Mouse (Mus musculus): ENCODE data around the gene Pard3. TPM values are rescaled to one million over a fixed set of nuclear protein-coding genes. Genes with fewer than 3 reads are reported as not detected.

The Pard3 gene
- polyA plus RNA-seq, 3 experiments from 2014 or later: not detected

- ATAC-seq: no peak
These were observed 23.7 kb downstream of the Pard3 start for GRCm38 (mm10) chr8:127087434-127087833.

- no peak for ATAC-seq
These were observed 24.7 kb downstream of the Pard3 start for GRCm38 (mm10) chr8:127088372-127088771.

- no peak for ATAC-seq
These were observed 25.3 kb downstream of the Pard3 start for GRCm38 (mm10) chr8:127089021-127089420.

GRCm38 (mm10) chr8:127090435-127090834, 26.7 kb downstream of the Pard3 start:
- ATAC-seq: no peak

- no peak for ATAC-seq
These were observed 28.2 kb downstream of the Pard3 start for GRCm38 (mm10) chr8:127091936-127092335.

DNA sequence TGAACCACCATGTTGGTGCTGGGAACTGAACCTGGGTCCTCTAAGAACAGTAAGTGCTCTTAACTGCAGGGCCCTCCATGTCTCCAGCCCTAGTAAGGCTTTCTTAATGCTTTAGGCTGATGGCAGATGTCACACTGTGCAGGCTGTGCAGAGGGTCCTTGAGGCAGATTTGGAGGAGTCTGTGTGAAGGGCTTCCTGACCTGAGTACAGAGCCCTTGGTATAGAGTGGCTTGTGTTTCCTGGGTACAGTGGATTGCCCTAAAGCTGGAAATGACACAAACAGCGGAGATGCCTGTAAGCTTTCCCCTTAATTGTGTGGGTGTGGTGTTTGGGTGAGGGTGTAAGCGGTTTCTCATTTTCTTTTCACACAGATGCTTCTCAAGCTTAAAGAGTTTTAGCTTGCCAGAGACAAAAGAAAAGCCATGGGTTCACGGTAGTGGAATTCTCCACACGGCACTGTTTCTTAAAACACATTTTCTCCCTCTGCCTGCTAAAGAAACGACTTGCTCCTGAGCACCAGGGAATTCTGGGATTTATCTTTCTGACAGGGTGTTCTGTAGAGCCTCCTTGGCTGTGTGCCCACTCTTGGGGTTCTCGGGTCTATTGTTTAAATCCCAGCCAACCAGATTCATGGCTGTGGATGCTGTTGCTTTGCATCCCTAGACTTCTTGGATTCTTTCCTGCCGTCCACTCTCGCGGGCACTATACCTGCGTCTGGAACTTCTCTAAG, 28.9 kb downstream of the Pard3 start:
- no peak for ATAC-seq

DNA sequence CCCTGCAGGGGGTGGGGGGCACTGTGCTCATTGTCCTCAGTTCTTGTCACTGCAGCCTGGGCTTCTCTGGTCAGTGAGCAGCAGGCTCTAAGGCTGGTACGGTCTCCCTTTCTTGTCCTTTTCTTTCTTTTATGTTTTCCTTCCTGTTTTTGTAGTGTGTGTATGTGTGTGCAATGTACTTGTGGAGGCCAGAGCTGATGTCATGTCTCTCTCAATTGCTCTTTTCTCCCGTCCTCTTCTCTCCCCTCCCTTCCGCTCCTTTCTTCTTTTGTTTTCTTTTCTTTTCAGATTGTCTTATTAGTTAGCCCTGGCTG, 29.4 kb downstream of the Pard3 start:
- ATAC-seq: no peak

DNA sequence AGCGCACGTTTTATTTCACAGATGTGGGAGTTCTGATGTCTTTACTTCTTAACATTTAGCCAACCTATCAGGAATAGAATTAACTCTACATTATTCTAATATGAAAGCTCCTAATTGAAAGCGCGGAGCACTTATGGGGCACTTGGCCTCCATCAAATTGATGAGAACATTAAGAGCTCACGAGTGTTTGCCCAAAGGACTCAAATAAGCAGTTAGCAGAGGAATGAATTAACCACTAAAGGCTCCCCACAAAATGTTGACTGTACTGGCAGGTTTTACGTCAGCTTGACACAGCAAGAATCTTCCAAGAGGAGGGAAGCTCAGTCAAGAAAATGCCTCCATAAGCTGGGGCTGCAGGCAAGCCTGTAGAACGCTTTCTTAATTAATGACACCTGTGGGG, 32.1 kb downstream of the Pard3 start:
- ATAC-seq: no peak

- ATAC-seq: no peak
These were observed 35.9 kb downstream of the Pard3 start for GRCm38 (mm10) chr8:127099439-127100090.

DNA sequence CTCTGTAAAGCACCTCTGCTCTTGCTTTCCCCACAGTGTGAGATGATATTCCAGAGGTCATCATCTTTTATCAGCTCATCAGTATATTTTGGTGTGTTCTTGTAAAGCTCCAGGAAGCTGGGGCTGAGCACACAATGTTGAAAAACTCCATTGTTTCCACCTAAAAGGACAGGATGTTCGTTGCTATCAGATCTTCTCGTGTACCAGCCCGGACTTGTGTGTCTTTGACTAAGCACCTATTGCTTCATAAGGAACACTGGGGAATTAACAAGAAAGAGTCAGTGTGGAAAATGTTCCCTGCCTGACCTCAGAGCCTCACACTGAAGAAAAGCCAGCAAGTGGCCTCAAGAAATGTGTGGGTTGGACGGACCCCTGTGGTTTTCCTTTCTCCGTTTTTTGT, 39.6 kb downstream of the Pard3 start:
- no peak for ATAC-seq

DNA sequence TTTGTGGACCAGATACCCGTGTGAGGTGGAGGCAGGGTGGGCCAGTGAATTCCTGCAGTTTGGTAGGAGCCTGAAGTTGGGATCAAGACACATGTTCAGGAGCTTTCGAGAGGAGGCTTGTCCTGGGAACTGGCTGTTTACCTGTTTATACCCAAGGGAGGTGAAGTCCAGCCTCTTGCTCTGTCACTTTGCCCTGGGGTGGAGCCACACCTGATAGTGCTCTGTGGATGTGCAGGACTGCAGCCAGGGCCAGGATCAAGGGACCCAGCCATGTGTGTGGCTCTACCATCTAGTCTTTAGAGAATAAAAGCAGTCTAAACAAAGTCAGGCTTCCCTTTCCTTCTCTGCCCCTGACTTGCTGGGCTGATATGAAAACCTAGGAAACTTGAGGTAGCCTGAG, 40.9 kb downstream of the Pard3 start:
- ATAC-seq: no peak

DNA sequence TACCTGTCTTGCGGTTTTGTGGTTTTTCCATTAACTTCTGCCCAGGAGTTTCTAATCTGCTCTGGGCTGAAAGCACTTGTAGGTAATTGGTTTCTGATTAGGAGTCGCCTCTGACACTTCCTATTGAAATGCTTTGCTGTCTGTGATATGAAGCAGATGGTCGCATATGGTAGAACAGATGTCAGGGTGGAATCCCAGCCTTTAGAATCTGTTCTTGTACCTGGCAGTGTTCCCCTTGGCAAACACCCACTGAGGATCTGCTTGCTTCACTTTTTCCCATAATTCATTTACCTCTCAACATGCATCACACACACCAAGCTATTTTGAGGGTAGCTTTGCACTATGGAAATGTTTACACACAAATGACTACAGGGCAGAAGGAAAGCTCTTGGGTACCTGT, 44.2 kb downstream of the Pard3 start:
- ATAC-seq: no peak

DNA sequence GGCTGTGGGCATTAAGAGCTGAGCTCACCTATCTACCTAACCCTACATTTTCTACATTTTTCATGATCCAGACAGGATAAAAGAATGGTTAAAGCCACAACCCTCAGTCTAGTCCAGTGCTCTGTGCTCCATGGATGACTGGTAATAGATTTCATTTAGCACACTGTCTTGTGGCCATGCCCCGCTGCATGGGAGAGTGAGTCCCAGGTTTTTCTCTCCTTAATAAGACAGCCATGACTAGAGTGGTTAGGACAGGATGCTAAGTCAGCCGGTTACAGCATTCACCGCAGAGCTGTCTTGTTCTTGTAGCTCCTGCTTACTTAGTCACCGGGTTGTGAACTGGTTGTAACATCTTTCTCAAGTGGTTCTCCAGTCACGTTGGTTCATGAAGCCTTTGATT, 49.5 kb downstream of the Pard3 start:
- ATAC-seq: no peak

DNA sequence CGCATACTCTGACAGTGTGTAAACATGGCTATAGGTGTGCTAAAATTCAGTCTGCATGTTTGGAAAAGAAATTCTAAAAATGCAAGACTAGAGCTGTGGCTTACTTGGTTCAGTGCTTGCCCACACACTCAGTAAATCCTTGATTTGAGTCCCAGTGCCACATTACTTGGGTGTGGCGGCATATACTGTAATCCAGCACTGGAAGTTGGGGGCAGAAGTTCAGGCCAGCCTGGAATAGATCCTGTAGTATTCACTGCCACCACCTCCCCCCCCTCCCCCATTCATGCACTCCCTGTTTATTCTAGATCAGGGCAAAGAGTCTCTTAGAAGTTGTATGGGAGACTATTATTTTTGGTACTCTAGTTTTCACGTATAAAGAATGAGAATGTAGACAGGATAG, 52.1 kb downstream of the Pard3 start:
- ATAC-seq: no peak

DNA sequence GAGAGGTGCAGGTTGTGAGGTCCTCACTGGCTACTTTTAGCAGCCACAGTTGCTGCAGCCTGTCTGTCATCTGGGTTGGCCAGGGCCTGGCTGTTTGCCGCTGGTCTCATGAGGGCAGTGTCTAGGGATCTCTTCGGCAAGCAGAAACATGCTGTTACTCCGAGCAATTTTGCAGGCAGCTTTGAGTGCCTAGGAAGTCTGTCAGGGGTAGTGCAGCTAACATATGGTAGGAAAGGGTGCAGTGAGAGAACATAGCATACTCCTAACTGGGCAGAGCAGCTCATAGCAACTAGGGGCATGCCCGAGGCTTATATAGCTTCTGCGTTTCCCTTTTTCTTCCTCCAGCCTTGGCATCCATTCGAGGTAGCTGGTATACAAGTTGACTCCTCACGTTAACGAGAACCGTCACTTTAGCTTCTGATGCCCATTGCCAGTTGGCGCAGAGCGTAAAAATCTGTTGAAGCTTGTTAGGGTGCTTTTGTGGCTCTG, 54.7 kb downstream of the Pard3 start:
- no peak for ATAC-seq

DNA sequence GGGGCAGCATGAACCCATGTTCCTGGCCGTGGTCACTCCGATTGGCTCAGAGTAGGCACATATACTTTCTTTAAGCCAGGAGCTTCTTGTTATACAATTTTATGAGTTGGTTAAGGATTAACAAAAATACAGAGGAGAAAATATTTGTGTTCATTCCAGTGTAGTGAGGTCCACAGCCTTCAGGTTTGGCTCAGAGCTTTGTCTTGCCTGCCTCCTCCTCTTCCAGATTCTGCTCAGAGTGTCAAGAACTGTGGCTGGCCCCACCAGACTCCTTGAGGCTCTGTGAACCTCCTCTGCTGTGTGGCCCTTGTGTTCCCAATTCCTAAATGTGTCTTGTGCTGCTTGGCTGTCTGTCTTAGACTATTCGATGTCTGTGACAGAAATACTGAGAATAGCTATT, 59.7 kb downstream of the Pard3 start:
- ATAC-seq: no peak

DNA sequence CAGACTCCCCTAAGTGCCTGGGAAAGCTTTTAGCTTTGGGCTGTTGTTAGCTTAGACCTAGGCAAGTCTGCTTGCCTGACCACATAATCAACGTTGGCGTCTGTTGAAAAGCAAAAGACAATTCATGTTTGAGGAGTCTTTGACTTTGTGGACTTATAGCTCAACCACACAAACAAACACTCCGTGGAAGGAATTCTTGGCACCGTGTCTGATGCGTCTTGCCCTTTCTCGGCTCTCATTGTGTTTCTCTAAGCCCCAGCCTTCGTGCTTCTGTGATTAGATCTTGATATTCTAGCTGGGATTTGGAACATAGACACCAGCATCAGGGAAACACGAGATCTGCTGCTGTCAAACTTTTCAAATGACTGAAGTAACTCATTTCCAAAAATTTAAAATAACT, 61.1 kb downstream of the Pard3 start:
- ATAC-seq: no peak

DNA sequence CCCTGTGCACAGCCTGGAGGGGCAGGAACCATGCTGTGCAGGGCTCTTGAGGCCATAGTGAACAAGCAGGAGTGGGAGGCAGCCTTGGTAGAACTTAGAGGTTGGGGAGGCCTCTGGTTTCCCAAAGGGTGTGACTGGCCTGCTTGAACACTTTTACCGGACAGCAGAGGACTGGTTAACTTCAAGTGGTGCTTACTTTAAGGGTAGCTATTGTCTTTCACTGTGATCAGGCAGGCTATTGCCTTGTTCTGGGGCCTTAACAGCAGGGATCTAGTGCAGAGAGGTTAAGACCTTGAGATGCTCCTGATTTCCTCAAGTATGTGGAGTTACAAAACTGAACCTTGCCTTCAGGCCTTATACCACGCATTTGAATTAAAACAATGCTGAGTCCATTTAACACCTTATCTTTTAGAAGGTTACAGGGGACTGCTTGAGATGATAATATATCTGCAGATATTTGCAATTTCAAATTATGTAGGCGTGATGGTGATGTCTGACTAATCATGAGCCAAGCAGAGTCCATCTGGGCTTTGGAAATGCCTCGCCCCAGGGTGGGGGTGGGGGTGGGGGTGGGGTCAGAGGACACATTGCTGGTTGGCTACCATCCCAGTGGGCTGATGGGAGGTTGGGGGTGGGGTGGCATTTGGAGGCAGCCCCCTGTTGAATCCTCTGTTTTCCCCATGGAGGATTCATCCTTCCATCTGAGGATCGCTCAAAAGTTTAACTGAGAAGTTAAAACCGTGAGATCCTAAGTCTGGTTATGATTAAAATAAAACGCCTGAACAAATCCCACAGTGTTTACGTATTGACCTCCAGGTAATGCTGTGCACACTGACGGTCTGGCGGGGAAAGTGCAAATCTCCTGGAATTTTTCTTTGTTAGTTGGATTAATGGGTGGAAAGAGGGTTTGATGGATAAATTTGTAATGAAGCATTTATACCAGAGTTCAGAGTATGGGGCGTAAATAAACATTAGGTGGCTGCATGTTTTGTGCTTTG, 62.3 kb downstream of the Pard3 start:
- no peak for ATAC-seq

DNA sequence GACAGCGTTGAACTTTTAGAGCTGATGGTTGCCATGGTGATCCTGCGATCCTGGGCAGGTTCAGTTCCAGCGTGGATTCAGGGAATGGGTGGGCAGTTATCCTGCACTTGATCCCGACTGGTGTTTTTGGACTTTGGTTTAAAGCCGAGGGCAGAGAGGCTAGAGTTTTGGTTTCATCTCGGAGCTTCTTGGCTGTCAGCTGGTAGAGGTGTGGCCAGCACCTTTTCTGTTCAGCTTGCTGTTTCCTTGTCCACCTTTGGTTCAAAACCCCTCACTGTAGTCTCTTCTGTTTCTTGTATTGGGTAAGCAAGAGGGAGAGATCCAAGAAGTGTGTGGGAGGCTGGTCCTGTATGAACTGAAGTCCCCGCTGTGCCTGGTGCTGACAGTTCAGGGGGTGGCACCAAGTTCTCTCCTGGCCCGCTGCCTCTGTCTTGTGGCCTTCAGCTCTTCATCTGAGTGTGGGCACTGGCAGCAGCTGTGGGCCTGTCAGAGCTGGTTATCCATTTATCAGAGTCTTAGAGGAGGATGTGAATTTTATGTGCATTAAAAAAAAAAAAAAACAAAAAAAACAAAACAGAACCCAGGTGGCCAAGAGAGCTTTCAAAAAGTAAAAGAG, 65.2 kb downstream of the Pard3 start:
- no peak for ATAC-seq

DNA sequence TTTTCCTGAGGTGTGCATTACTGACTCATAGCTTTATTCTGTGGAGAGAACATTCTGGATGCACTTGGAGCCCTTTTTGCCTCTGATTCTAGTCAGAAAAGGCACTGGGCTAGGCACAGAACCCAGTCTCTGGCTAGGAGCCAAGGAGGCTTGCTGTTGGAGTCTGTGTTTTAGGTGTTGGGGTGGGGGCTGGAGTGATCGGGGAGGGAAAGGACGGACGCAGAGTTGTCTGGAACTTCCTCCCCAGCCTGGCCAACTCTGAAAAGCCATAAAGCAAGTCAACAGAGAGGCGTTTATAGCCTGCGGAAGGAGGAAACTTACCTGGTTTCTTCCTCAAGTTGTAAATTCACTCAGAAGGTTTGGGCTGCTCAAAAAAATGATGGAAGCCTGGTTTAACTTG, 70.6 kb downstream of the Pard3 start:
- no peak for ATAC-seq

- no peak for ATAC-seq
These were observed 72.5 kb downstream of the Pard3 start for GRCm38 (mm10) chr8:127136201-127136600.

DNA sequence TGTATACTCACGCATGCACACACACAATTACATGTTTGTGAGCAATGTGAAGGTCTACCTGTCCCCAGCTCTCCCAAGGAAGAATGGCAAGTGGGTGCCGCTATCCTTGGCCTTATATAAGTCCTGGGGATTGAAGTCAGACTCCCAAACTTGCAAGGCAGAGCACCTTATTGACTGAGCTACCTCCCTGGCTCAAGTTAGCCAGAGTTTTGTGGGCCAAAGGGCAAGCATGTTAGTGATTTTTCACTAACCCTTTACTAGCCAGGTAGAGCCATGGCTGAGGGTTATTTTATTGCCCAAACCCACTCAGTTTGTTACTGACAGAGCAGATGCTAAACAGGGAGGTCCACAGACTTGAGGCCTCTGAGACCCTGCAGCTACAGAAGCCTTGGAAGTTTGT, 73.1 kb downstream of the Pard3 start:
- ATAC-seq: no peak

DNA sequence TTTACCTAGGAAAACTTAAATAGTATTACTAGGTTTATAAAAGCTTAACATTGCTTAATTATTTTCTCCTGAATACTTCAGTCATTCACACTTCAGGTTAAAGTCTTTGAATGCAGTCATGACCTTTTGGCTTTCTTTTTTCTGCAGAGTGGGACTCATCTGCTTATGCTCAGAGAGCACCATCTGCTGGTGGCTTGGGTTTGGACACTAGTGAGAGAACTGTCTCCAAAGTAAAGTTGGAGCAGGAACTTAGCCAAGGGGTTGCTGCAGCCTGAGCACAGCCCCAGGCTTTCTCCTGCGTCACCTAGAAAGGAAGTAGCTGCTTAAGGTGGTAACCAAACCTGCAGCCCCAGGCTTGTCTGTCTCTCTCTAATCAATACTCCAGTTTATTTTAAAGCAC, 75.5 kb downstream of the Pard3 start:
- no peak for ATAC-seq
